Comparison of ENCODE assay signal across 17 mouse cellular contexts in genomic region chr6:36868217-36868616, GRCm38 (mm10). TPM values are rescaled to one million over a fixed set of nuclear protein-coding genes. Genes with fewer than 3 reads are reported as not detected.
DNase-seq lines count a peak whose midpoint lies in the region; ATAC-seq and TF ChIP-seq lines count a peak whose summit lies in the region.
"Had no signal": no experiment of that assay in that cellular context is flagged by ENCODE, and none has a peak within 500 bp of the region (broad histone marks: within the 10 kb centered on the region; RNA-seq: fewer than 3 reads in every experiment).

No protein-coding gene starts in this region.

- H3K4me1 ChIP-seq in heart, embryonic 15.5 days (replicated peaks): peaks cover 8% of the 10 kb centered on the region
- no peaks in the 10 kb centered on the region; the same call in 1 of the 2 replicates for H3K4me1 ChIP-seq in intestine, embryonic 16.5 days (ENCODE audit: control insufficient read depth, insufficient read depth, low read length)
- H3K4me1 ChIP-seq: liver, embryonic 13.5 days; megakaryocyte, embryonic 14.5 days had no signal

- H3K4me3 ChIP-seq in heart, embryonic 15.5 days: no peak overlapping the region
- H3K4me3 ChIP-seq in left cerebral cortex, adult 2 months: no peak overlapping the region
- H3K4me3 ChIP-seq in intestine, embryonic 16.5 days (ENCODE audit: low read length): no peak overlapping the region
- H3K4me3 ChIP-seq: liver, embryonic 13.5 days; megakaryocyte, embryonic 14.5 days had no signal

- H3K36me3 ChIP-seq in heart, embryonic 15.5 days: no peaks in the 10 kb centered on the region
- no peaks in the 10 kb centered on the region for H3K36me3 ChIP-seq in intestine, embryonic 16.5 days (ENCODE audit: control insufficient read depth, insufficient read depth, low read length)
- H3K36me3 ChIP-seq: G1E; liver, embryonic 13.5 days had no signal

- ATAC-seq in heart, embryonic 15.5 days (replicated peaks; ENCODE audit: insufficient number of reproducible peaks, insufficient read depth, low FRiP score, low read depth): no peak
- no peak for ATAC-seq in intestine, embryonic 16.5 days
- ATAC-seq in granulocyte monocyte progenitor cell, adult 5-6 weeks (replicated peaks; ENCODE audit: poor library complexity, severe bottlenecking): no peak
- ATAC-seq: midbrain, embryonic 16.5 days had no signal

- WGBS in heart, embryonic 15.5 days: 51% methylated on average over 4 of the region's 4 CpGs
- 46% methylated on average over 4 of the region's 4 CpGs for WGBS in intestine, embryonic 16.5 days

- H3K27me3 ChIP-seq in heart, embryonic 15.5 days: no peaks in the 10 kb centered on the region
- no peaks in the 10 kb centered on the region for H3K27me3 ChIP-seq in intestine, embryonic 16.5 days (replicated peaks; ENCODE audit: control insufficient read depth, insufficient read depth, low read length)
- H3K27me3 ChIP-seq: liver, embryonic 13.5 days; megakaryocyte, embryonic 14.5 days had no signal

- H3K9ac ChIP-seq in heart, embryonic 15.5 days: no peak overlapping the region
- H3K9ac ChIP-seq in intestine, embryonic 16.5 days (ENCODE audit: low read depth, low read length): no peak overlapping the region
- H3K9ac ChIP-seq: liver, embryonic 13.5 days had no signal

- no peak for TF ChIP-seq CTCF in left cerebral cortex, adult 2 months (IDR thresholded peaks at IDR 0.05)

- intact Hi-C loops in left cerebral cortex, adult 2 months (cut with DNase I): no loop called here
- intact Hi-C loops in left cerebral cortex, postnatal 4 days (cut with DNase I): no loop called here

- DNase-seq in heart, adult 18-20 months: no peak
- no peak for DNase-seq in left cerebral cortex, adult 2 months (ENCODE audit: extremely low spot score in 1 of 2, low spot score in 2 of 2)
- no peak for DNase-seq in left cerebral cortex, postnatal 4 days
- DNase-seq in retina, postnatal 1 day: no peak
- DNase-seq: adrenal gland, postnatal 10 days; cerebellum, adult 2 months; gastrocnemius, postnatal 36 days; kidney, postnatal 36 days; liver, embryonic 13.5 days; right cerebral cortex, postnatal 25 days; thymus, adult 2 months had no signal

- no peaks in the 10 kb centered on the region for H3K9me3 ChIP-seq in heart, embryonic 15.5 days (replicated peaks)
- no peaks in the 10 kb centered on the region for H3K9me3 ChIP-seq in intestine, embryonic 16.5 days (ENCODE audit: control insufficient read depth, low read length)
- H3K9me3 ChIP-seq: G1E; liver, embryonic 13.5 days; megakaryocyte, embryonic 14.5 days had no signal

- H3K4me2 ChIP-seq in heart, embryonic 15.5 days: no peak overlapping the region
- H3K4me2 ChIP-seq in intestine, embryonic 16.5 days (ENCODE audit: low read depth, low read length): no peak overlapping the region
- H3K4me2 ChIP-seq: liver, embryonic 13.5 days had no signal

- H3K27ac ChIP-seq in heart, embryonic 15.5 days: peak overlapping the region; percentile 18
- peak overlapping the region; percentile 19; the same call in 1 of the 2 replicates for H3K27ac ChIP-seq in left cerebral cortex, adult 2 months
- H3K27ac ChIP-seq in intestine, embryonic 16.5 days (ENCODE audit: low read length): peak overlapping the region; percentile 50
- H3K27ac ChIP-seq: liver, embryonic 13.5 days had no signal

RNA-seq across cellular contexts. Expression of gene Ptn, which starts 58.2 kb away (rescaled TPM):
- 354 and 357 TPM in 2 replicates for polyA plus RNA-seq in heart, embryonic 15.5 days (2015; fragmentation: Nextera tagmentation; extraction: Ambion mirVana)
- total RNA-seq in heart, adult 18-20 months (2021): 1 to 10 TPM; 1.8 to 3.0 TPM
- total RNA-seq in left cerebral cortex, adult 2 months (2021): 100 to 1,000 TPM; 358 to 392 TPM
- 100 to 1,000 TPM; 614 to 699 TPM for total RNA-seq in left cerebral cortex, postnatal 4 days (2021)
- 198 and 222 TPM in 2 replicates for polyA plus RNA-seq in intestine, embryonic 16.5 days (2015; fragmentation: Nextera tagmentation; extraction: Ambion mirVana)
- not detected in 2 replicates for total RNA-seq in granulocyte monocyte progenitor cell, adult 5-6 weeks (2014; fragmentation: Nextera tagmentation)
- total RNA-seq in granulocyte monocyte progenitor cell, adult 5-6 weeks (2017): not detected in 2 replicates
- total RNA-seq: G1E had no signal
- polyA plus RNA-seq: G1E had no signal

Comparison
In these comparisons a context has a peak if more than half of its experiments do, and no peak if none do; other contexts are left out.
1. RNA of gene Ptn, which starts 58.2 kb away (total RNA-seq): 614 to 699 TPM in left cerebral cortex, postnatal 4 days and 358 to 392 TPM in left cerebral cortex, adult 2 months; 1.8 to 3.0 TPM in heart, adult 18-20 months and not detected in granulocyte monocyte progenitor cell, adult 5-6 weeks; every median in the first group is over 10 times any median in the second.
2. Peak in every context shown above with its lines, with median percentiles within 50 percentile points of each other: H3K27ac ChIP-seq.